Mouse (Mus musculus) yolk sac, embryonic 10.5 days (tissue): Measurements from ENCODE around the gene Zfp748.

Experiments used
- DNase-seq: peaks from one replicate; pipeline ENCODE4 v3.0.0-alpha.2; 2017; ENCODE audit warnings: low spot score

Gene Zfp748

DNA sequence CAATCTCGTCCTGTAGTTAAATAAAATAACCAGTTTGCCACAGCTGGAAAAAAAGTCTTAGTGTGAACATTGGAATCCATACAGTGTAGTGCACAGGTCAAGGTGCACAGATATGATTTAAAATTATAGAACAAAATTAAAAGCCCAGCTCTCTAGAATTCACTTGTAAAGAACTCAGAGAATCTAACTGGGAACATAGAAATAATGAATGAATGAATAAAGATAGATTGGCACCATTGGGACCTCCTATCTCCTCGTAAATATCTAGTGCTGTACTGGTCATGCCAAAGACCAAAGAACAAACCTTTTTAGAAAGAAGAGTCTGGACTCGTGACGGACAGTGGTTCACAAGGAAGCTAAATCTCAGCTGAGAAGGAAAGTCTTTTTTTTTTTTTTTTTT lies at the start of gene Zfp748:
Gene Zfp748, minus strand, starts transcription at position 101 of the 400 bp plus-strand sequence.
- no peak for DNase-seq

DNA sequence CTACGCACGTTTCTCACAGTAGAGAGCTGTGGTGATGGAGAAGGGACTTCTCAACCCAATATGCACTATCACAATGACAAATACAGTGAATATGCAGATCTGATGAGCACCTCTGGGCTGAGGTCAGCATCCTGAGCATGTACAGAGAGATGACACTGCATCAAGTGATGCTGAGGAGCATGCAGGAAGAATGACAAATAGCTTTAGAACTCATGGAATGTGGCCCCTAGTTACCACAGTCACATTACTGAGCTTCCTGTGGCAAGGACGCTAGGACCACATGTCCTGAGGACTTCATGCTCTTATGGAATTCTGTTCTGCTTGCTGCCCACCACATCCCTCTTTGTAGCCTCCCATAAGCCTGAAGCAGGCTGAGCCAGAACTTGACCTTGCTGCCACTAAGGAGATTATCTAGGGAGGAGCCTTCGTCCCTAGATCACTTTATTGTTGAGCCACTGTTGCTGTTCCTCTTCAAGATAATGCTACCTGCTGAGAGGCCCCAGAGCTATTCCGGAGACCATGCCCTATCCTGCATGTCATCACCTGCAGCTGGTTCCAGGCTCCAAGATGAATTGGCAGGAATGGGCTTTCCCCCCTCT lies 19.1 kb upstream of the Zfp748 start:
- DNase-seq: no peak

DNA sequence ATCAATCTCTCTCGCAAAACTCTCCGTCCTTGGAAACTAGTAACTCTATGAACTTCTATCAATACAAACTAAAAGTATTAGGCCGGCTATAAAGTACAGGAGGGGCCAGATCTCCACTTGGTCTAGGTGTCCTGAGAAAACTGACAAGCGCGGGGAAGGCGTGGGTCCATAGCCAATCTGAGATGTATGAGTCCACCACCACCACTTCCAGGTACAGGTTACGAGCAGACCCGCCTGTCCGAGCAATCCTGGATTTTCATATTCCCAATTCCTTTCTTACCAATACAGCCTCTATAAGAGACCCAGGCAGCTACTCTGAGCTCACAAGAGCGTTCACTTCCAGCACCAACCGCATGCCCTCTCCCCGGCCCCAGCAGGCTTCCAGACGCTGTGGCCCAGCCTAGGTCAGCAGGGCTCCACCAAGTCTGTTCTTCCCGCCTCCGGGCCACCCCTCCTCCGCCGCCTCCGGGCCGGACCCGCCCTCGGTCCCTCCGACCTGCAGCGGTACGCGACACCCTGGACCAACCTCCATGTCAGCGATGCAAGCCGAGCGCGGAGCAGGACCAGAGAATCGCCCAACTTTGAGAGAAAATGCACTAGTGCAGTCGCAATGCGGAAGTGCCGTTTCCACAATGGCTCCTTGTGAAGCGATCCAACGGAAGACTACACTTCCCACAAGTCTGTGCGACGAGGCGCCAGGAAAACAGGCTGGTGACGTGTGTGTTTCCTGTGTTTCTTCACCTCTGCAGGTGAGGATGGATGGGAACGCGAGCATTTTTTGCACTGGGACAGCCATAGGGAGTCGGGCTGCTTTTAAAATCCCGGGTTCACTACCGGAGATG lies 904 bp downstream of the Zfp748 start:
- DNase-seq: peak; percentile 92

DNA sequence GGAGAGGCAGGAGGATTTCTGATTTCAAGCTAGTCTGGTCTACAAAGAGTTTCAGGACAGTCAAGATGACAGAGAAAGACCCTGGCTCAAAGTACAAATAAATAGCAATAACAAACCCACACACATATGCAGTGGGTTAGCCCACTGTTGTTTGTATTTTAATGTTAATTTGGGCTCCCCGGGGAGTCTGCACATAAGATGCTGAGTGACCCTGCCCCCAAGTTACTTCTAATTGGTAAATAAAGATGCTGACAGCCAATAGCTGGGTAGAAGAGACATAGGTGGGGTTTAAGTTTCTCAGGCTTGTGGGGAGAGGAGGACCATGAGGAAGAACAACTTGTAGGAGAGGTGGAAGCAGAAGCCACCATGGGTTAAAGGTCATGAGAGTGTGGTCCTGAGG lies 7.7 kb downstream of the Zfp748 start:
- no peak for DNase-seq

DNA sequence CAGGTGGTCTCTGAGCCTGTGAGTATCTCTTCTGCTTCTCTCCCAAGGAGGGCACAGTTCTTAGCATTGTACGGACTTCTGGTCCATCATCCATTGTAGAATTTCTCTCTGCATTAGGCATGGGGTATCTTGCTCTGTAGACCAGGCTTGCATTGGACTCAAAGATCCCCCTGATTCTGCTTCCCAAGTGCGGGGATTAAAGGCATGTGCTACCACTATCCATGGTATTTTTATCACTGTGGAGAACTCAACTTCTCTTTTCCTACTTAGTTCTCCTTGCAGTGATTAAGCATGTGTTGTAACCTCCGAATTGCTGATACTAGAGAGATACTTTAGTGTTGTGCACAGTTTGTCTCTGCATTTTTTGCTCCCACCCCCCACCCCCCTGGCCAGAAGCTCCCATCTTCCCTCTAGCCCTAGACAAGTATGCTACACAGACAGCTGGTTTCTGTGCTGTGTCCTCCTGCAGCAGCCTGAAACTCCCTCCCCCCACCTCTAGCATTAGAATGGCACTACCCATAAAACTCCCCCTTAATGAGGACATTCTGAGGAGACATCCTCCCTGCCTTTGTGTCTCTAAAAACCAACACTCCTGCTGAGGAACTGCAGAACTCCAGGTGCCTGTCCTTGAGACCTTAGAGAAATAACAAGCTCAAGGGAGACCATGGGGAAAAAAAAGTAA lies 26.4 kb downstream of the Zfp748 start:
- no peak for DNase-seq

DNA sequence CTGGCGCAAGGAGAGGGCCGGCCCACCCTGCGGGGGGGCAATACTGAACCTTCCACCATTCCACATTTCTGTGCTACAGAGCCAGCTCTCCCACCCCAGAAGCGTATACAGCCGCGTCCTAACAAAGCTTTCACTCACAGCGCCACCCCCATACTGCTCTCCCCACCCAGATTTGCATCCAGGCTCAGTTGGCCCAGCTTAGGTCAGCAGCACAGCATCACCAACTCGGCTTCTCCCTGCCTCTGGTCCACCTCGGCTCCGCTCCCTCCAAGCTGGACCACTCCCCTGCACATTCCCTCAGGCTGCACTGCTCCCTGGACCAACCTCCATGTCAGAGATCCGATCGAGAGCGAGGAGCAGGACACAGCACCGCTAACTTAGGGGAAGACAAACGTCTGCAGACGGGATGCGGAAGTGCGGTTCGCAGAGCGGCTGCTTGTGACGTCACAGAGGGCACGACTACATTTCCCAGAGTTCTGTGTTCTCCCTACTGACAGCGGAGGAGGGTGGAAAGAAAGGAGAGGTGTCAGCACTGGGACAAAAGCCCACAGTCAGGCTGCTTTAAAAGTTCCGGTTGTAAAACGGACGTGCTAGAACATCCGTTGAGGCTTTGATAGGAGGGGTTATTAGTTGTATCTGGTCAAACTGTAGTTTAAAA lies 27.7 kb downstream of the Zfp748 start, which contains the start of the genes Gm26965 and Zfp87:
Gene Gm26965, minus strand, starts transcription at position 399 of the 658 bp plus-strand sequence.
Gene Zfp87, minus strand, starts transcription at position 425 of the 658 bp plus-strand sequence.
- peak; percentile 93 for DNase-seq

DNA sequence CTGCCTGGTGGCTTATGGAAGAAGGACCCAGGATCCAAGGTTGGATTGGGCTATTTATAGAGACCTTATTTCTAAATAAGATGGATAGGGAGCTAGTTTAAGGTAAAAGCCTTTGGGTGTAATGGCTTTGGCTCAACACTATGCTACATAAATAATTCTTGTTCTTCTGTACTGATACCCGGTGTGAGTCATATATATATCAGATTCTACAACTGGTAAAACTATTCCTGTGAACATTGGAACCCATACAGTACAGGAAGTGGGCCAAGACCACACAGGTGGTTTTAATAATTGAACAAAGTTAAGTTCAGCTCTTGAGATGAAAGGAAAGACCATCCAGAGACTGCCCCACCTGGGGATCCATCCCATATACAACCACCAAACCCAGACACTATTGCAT lies 52.7 kb downstream of the Zfp748 start:
- DNase-seq: no peak

DNA sequence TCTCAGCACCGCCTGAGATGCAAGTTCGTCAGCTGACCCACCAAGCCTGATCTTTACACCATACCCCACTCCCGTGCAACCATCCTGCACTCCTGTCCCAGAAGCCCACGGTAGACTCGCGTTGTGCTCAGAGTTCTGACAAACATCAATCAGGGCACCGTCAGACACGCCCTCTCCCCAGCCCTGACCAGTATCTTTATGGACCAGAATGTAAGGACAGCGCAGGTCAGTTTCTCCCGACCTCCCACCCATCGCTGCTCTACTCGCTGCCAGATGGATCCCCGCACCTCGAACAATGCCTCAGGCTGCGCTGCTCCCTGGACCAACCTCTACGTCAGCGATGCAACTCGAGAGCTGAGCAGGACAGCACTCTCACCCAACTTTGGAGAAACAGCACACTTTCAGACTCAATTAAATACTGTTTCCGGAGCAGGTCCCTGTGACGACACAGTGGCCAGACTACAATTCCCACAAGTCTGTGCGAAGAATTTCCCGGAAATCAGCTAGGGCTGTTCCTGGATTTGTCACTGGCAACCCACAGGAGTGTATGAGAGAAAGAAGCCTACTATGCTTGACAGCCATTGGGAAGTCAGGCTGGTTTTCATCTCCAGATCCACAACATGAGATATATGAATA lies 53.4 kb downstream of the Zfp748 start, which contains the start of gene Zfp58:
Gene Zfp58, minus strand, starts transcription at position 472 of the 636 bp plus-strand sequence.
- peak; percentile 86 for DNase-seq

DNA sequence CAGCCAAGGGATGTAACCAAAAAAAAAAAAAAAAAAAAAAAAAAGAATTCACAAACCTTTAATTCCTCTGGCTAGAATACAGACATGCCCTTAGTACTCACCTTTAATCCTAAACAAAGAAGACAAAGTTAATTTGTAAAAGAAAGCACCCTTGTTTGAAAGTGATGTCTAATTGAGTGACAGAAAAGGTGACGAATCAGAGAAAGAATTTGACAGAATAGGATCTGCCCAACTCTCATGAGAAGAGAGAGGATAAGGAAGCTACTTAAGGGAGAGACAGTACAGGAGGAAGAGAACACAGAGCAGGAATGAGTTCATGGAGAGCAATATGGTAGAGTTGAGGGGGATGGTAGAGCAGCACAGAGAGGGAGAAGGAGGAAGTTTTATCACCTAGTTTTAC lies 58.0 kb downstream of the Zfp748 start:
- DNase-seq: no peak
